Mouse (Mus musculus) bone marrow macrophage, adult 2 months (primary cell): Measurements from ENCODE around the gene 4930402F06Rik. TPM values are rescaled to one million over a fixed set of nuclear protein-coding genes. Genes with fewer than 3 reads are reported as not detected.

ENCODE experiments used
- H3K27ac ChIP-seq: 2 replicates; pipeline ENCODE4 v1.5.1; 2012; ENCODE audit warnings: low read depth, low read length; ENCODE audit not compliant: insufficient read depth
- H3K4me1 ChIP-seq: 2 replicates; pipeline ENCODE4 v1.6.1; 2012; ENCODE audit warnings: low read length; ENCODE audit not compliant: control insufficient read depth, insufficient read depth
- H3K4me3 ChIP-seq: 2 replicates; pipeline ENCODE4 v1.5.1; 2012; ENCODE audit warnings: mild to moderate bottlenecking, low read length, moderate library complexity; ENCODE audit not compliant: insufficient read depth
- CTCF ChIP-seq: IDR thresholded peaks from 2 replicates; pipeline ENCODE4 v1.5.1; 2012; ENCODE audit warnings: low read depth, mild to moderate bottlenecking, low read length, moderate library complexity
- POLR2A ChIP-seq: IDR thresholded peaks from 2 replicates; pipeline ENCODE4 v1.6.1; 2012; ENCODE audit warnings: mild to moderate bottlenecking, low read depth, low read length, borderline replicate concordance
- polyA plus RNA-seq: library from polyadenylated mRNA; stranded (reverse); fragments of >200 nt; gene quantifications from 2 replicates; pipeline ENCODE4 v1.2.4, GENCODE M21; 2012; ENCODE audit not compliant: missing spikeins, insufficient read depth, insufficient read length

4930402F06Rik gene
- polyA plus RNA-seq, 1 experiment: not detected

DNA sequence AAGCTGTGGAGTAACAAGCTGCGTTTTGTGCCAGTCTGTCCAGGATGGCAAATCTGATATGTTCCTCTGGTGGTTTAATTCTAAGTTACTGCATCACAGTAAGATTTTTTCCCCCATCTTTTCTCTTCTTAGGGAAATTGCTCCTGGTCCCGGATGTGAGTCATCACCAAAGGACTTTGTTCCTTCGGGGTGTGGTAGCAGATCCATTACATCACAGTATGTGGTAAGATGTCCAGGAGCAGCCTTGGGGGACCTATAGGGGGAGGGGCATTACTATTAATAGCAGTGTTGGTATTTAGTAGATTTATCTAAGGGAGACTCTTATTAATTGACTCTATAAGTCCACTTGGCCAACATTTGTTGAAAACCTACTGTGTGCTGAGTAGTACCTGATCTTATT, 54.4 kb downstream of the 4930402F06Rik start:
- no peak overlapping the region for H3K4me3 ChIP-seq
- peak overlapping the region; percentile 77 for H3K27ac ChIP-seq
- peaks cover 40% of the 10 kb centered on the region for H3K4me1 ChIP-seq
- TF ChIP-seq CTCF (no peak), POLR2A (no peak)

- TF ChIP-seq POLR2A (no peak), CTCF (no peak)
- Histone ChIP-seq H3K27ac (peak overlapping the region; percentile 95), H3K4me1 (peaks cover 31% of the 10 kb centered on the region), H3K4me3 (peak overlapping the region; percentile 20; the same call in 1 of the 2 replicates)
These were observed 58.3 kb downstream of the 4930402F06Rik start for GRCm38 (mm10) chr2:35338707-35339106.

DNA sequence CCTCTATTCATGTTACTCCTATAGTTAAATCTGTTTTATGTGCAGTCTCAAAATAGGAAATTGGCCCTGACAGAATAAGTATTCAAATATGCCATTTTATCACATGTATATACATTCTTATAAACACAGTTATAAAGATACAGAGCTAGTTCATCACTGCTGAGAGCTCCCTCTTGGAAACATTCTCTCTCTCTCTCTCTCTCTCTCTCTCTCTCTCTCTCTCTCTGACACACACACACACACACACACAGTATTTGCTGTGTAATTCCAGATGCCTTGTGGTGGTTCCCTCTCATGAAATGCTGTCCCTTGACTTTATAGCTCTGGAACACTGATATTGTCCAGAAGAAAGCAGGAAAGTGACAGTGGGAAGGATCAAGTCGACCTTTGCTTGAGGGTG, 58.9 kb downstream of the 4930402F06Rik start:
- no peak overlapping the region; the same call in 1 of the 2 replicates for H3K4me3 ChIP-seq
- peaks cover 32% of the 10 kb centered on the region for H3K4me1 ChIP-seq
- no peak for TF ChIP-seq POLR2A
- TF ChIP-seq CTCF: no peak
- peak overlapping the region; percentile 95 for H3K27ac ChIP-seq

DNA sequence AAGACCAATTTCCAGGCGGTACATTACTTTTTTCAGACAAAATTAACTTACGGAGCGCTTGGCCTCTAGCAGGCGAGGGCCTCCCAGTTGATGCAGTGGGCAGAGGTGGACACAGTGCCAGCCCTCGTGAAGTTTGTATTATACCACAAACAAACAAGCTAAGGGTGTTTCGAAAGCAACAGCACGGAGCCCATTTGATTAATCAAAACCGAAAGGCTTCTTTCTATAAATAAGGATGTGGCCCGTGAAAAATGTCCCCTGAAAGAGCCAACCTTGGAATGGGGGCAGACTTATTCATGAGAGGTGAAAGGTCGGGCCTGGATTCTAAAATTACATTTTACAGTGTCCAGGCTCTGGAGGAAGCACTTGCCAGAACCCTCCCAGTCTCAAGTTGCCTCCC, 59.6 kb downstream of the 4930402F06Rik start:
- H3K4me1 ChIP-seq: peaks cover 36% of the 10 kb centered on the region
- H3K27ac ChIP-seq: peak overlapping the region; percentile 89
- no peak for TF ChIP-seq POLR2A
- no peak for TF ChIP-seq CTCF
- peak overlapping the region; percentile 64 for H3K4me3 ChIP-seq

DNA sequence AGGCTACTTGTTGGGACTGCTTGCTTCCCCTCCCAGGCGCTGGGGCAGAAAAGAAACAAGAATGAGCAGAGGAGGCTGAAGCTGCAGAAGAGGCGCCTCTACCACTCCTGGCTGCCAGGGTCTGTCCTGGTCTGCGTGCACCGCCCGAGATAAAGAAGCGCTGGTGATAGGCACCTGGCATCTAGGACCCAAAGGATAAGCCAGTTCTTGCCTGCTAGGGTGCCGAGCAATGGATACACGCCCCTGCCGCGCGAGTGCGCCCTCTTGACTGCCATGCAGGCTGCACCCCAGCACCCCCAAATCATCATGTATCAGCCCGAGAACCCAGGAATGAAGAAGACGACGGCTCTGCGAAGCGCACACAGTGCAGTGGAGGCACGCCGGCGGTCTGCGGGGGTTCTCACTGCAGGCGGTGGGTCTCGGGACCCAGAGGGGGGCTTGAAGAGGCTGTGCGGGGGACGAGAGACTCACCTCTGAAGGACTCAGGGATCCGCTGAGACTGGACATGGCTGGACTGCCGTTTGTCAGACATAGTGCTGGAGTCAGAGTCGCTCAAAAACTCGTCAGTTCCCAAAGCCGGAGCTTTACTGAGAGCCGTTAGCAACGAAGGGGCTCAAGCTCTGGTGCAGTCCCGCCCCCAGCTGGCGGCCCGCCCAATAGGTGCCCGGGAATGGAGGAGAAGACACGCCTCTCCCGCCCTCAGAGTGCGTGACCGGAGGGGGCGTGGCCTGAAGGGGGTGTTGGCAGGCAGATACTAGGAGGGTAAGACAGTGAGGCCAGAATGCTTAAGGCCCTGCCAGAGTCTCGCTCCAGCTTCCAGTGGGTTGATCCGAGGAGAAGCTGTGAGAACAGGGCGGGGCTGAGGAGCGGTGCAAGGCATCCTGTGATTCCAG, 60.3 kb downstream of the 4930402F06Rik start, which contains the start of gene Stom:
Gene Stom, minus strand, starts transcription at position 589 of the 893 bp plus-strand sequence.
- Histone ChIP-seq H3K4me3 (peak within 1 kb of the TSS; percentile 77), H3K4me1 (peaks cover 35% of the 10 kb centered on the region), H3K27ac (peak within 1 kb of the TSS; percentile 89)
- TF ChIP-seq CTCF (peak; percentile 3; the same call in 1 of the 2 replicates), POLR2A (peak; percentile 68; the same call in 1 of the 2 replicates)

- Histone ChIP-seq H3K27ac (no peak overlapping the region), H3K4me3 (peak overlapping the region; percentile 77), H3K4me1 (peaks cover 39% of the 10 kb centered on the region)
- TF ChIP-seq POLR2A (no peak), CTCF (no peak)
These were observed 61.4 kb downstream of the 4930402F06Rik start for GRCm38 (mm10) chr2:35335620-35336019.

GRCm38 (mm10) chr2:35333670-35334069, 63.3 kb downstream of the 4930402F06Rik start:
- H3K4me3 ChIP-seq: 0 out of 2 replicates have a peak overlapping the region, but pooled peaks have one; percentile 5
- peak overlapping the region; percentile 41 for H3K27ac ChIP-seq
- peaks cover 47% of the 10 kb centered on the region for H3K4me1 ChIP-seq
- TF ChIP-seq POLR2A: no peak
- no peak for TF ChIP-seq CTCF

- no peak overlapping the region for H3K4me3 ChIP-seq
These were observed 65.8 kb downstream of the 4930402F06Rik start for GRCm38 (mm10) chr2:35331205-35331604.

GRCm38 (mm10) chr2:35329061-35329460, 67.9 kb downstream of the 4930402F06Rik start:
- Histone ChIP-seq H3K4me1 (peaks cover 56% of the 10 kb centered on the region), H3K4me3 (no peak overlapping the region), H3K27ac (peak overlapping the region; percentile 22; the same call in 1 of the 2 replicates)
- TF ChIP-seq CTCF (no peak), POLR2A (no peak)

More at GRCm38 (mm10) chr2:35331205-35331604, 65.8 kb downstream of the 4930402F06Rik start:
- Histone ChIP-seq H3K4me1 (peaks cover 60% of the 10 kb centered on the region), H3K27ac (peak overlapping the region; percentile 78)
- no peak for TF ChIP-seq POLR2A
- no peak for TF ChIP-seq CTCF

DNA sequence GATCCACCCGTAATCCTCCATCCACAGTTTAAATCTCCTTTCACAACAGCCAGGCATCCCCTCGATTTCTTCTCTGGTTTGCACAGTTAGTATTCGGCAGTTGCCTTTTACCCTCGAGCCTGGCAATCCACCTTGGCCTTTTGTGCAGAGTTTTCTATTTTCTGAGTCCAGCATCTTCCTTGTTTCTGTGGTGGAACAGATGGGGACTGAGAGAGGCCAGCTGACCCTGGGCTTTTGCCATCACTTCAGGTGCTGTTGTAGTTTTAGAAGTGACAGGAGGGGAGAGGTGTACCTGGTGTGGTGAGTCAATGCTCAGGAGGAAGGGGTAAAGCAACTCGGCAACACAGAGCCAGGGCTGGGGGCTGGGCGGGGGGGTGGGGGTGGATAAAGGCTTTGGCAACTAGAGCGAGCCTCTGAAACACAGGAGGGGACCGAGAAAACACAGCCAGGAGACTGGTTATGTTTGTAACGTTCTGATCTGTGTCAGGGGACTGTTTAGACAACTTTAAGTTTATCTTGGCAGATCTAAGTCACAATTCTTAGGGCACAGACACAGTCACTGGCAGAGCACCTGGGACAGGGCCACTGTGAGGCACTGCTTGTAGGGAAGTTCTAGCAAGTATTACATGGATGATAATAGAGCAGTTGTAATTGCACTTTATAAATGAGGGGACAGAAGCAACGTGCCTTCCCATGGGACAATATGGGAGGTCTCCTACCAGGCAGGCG, 68.7 kb downstream of the 4930402F06Rik start:
- H3K27ac ChIP-seq: 0 out of 2 replicates have a peak overlapping the region, but pooled peaks have one; percentile 15
- peaks cover 56% of the 10 kb centered on the region for H3K4me1 ChIP-seq
- no peak overlapping the region for H3K4me3 ChIP-seq
- TF ChIP-seq POLR2A: no peak
- TF ChIP-seq CTCF: no peak

- no peak for TF ChIP-seq CTCF
- TF ChIP-seq POLR2A: no peak
- Histone ChIP-seq H3K4me1 (peaks cover 50% of the 10 kb centered on the region), H3K27ac (peak overlapping the region; percentile 79), H3K4me3 (peak overlapping the region; percentile 41)
These were observed 69.4 kb downstream of the 4930402F06Rik start for GRCm38 (mm10) chr2:35327583-35327982.
